Comparison of ENCODE assay signal across 9 mouse cellular contexts in the genomic region with DNA sequence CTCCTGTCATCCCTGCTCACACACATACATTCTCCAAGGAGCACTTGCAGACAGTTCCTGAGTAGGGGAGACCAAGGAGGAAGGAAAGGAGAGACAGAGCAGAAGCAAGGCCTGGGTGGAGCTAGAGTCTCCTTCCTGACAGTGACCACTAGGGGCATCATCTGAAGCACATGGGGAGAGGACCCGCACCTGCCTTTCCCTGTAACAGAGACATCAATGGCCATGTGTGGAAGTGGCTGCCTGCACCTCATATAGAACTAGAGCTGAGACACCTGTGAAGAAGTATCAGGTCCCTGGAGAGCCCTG.
DNase-seq lines count a peak whose midpoint lies in the region; ATAC-seq and TF ChIP-seq lines count a peak whose summit lies in the region.
"Had no signal": no experiment of that assay in that cellular context is flagged by ENCODE, and none has a peak within 500 bp of the region (broad histone marks: within the 10 kb centered on the region; RNA-seq: fewer than 3 reads in every experiment).

No protein-coding gene starts in this region.

- H3K4me1 ChIP-seq in lung, adult 2 months (ENCODE audit: control insufficient read depth, insufficient read depth, low read length): no peaks in the 10 kb centered on the region
- peaks cover 12% of the 10 kb centered on the region for H3K4me1 ChIP-seq in kidney, embryonic 14.5 days (ENCODE audit: control insufficient read depth, insufficient read depth, low read length)
- H3K4me1 ChIP-seq in forebrain, embryonic 11.5 days (replicated peaks; ENCODE audit: control insufficient read depth, insufficient read depth, low read length): no peaks in the 10 kb centered on the region
- H3K4me1 ChIP-seq in hindbrain, embryonic 10.5 days (replicated peaks): peaks cover 28% of the 10 kb centered on the region
- H3K4me1 ChIP-seq: heart, embryonic 10.5 days had no signal

- no peak overlapping the region for H3K4me2 ChIP-seq in kidney, embryonic 14.5 days (replicated peaks; ENCODE audit: low read depth, low read length)
- no peak overlapping the region for H3K4me2 ChIP-seq in forebrain, embryonic 11.5 days (ENCODE audit: low read depth, low read length, severe bottlenecking)

- ATAC-seq in kidney, embryonic 14.5 days (ENCODE audit: low FRiP score, low TSS enrichment): no peak
- no peak for ATAC-seq in forebrain, embryonic 11.5 days (replicated peaks; ENCODE audit: low FRiP score)

- no peaks in the 10 kb centered on the region for H3K9me3 ChIP-seq in kidney, embryonic 14.5 days (ENCODE audit: control insufficient read depth, low read length)
- no peaks in the 10 kb centered on the region for H3K9me3 ChIP-seq in forebrain, embryonic 11.5 days (ENCODE audit: control insufficient read depth, low read length)
- H3K9me3 ChIP-seq in hindbrain, embryonic 10.5 days: no peaks in the 10 kb centered on the region
- H3K9me3 ChIP-seq: heart, embryonic 10.5 days had no signal

- no peak for TF ChIP-seq POLR2A in lung, adult 2 months (IDR thresholded peaks at IDR 0.05; ENCODE audit: borderline replicate concordance, extremely low read depth, low read depth, low read length)

- TF ChIP-seq CTCF in lung, adult 2 months (IDR thresholded peaks at IDR 0.05; ENCODE audit: insufficient read depth, low read length): peak; percentile 42; the same call in 1 of the 2 replicates

- no peaks in the 10 kb centered on the region for H3K27me3 ChIP-seq in kidney, embryonic 14.5 days (ENCODE audit: control insufficient read depth, insufficient read depth, low read length)
- H3K27me3 ChIP-seq in forebrain, embryonic 11.5 days (ENCODE audit: control insufficient read depth, insufficient read depth, low read length): no peaks in the 10 kb centered on the region
- H3K27me3 ChIP-seq in hindbrain, embryonic 10.5 days (ENCODE audit: insufficient read depth, poor library complexity, severe bottlenecking): no peaks in the 10 kb centered on the region

- H3K9ac ChIP-seq in kidney, embryonic 14.5 days (ENCODE audit: low read depth, low read length): no peak overlapping the region
- H3K9ac ChIP-seq in forebrain, embryonic 11.5 days (ENCODE audit: low read length): no peak overlapping the region

- DNase-seq in lung, adult 2 months: no peak
- DNase-seq in lung, postnatal 10 days: no peak
- peak; percentile 25 for DNase-seq in NIH3T3 (ENCODE audit: low read depth)
- peak; percentile 18 for DNase-seq in induced T-regulatory cell, adult 2 months (ENCODE audit: low read depth)
- peak; percentile 37 to 54 for DNase-seq in spleen, postnatal 10 days (ENCODE audit: low spot score in 2 of 2)
- no peak for DNase-seq in forebrain, embryonic 11.5 days (ENCODE audit: low spot score)
- DNase-seq in hindbrain, embryonic 10.5 days (ENCODE audit: low spot score): no peak

- no peaks in the 10 kb centered on the region for H3K36me3 ChIP-seq in kidney, embryonic 14.5 days (ENCODE audit: control insufficient read depth, insufficient read depth, low read length)
- H3K36me3 ChIP-seq in forebrain, embryonic 11.5 days (ENCODE audit: control insufficient read depth, insufficient read depth, low read length): no peaks in the 10 kb centered on the region
- no peaks in the 10 kb centered on the region for H3K36me3 ChIP-seq in hindbrain, embryonic 10.5 days
- H3K36me3 ChIP-seq: heart, embryonic 10.5 days had no signal

- no peak overlapping the region for H3K4me3 ChIP-seq in lung, adult 2 months (replicated peaks; ENCODE audit: extremely low read depth, low read depth, low read length)
- no peak overlapping the region for H3K4me3 ChIP-seq in kidney, embryonic 14.5 days (ENCODE audit: low read length)
- no peak overlapping the region for H3K4me3 ChIP-seq in forebrain, embryonic 11.5 days (ENCODE audit: low read depth, low read length)
- no peak overlapping the region for H3K4me3 ChIP-seq in hindbrain, embryonic 10.5 days
- H3K4me3 ChIP-seq: heart, embryonic 10.5 days had no signal

- no peak overlapping the region for H3K27ac ChIP-seq in kidney, embryonic 14.5 days (ENCODE audit: low read depth, low read length)
- H3K27ac ChIP-seq in forebrain, embryonic 11.5 days (ENCODE audit: low read depth, low read length): no peak overlapping the region
- no peak overlapping the region for H3K27ac ChIP-seq in hindbrain, embryonic 10.5 days
- H3K27ac ChIP-seq: heart, embryonic 10.5 days had no signal

- 42% methylated on average over 1 of the region's 1 CpGs for WGBS in lung, adult 2 months
- WGBS in kidney, embryonic 14.5 days: 58% methylated on average over 1 of the region's 1 CpGs
- WGBS in forebrain, embryonic 11.5 days: 55% methylated on average over 1 of the region's 1 CpGs
- 60% methylated on average over 1 of the region's 1 CpGs for WGBS in hindbrain, embryonic 10.5 days

Comparison
In these comparisons a context has a peak if more than half of its experiments do, and no peak if none do; other contexts are left out.
1. DNase-seq: peak in NIH3T3 (single experiment), induced T-regulatory cell, adult 2 months (single experiment) and spleen, postnatal 10 days (2 of 2); none in lung, adult 2 months (single experiment), lung, postnatal 10 days (single experiment), forebrain, embryonic 11.5 days (single experiment) and hindbrain, embryonic 10.5 days (single experiment).